Mouse (Mus musculus) lung, postnatal 0 days (tissue): ENCODE measurements around the gene Pard6a.

Experiments used
- CTCF ChIP-seq: IDR thresholded peaks from 2 replicates; pipeline ENCODE4 v1.5.1; 2016; ENCODE audit warnings: antibody characterized with exemption, mild to moderate bottlenecking
- EP300 ChIP-seq: IDR thresholded peaks from 2 replicates; pipeline ENCODE4 v1.6.1; 2016; ENCODE audit warnings: antibody characterized with exemption, mild to moderate bottlenecking, control low read depth

DNA sequence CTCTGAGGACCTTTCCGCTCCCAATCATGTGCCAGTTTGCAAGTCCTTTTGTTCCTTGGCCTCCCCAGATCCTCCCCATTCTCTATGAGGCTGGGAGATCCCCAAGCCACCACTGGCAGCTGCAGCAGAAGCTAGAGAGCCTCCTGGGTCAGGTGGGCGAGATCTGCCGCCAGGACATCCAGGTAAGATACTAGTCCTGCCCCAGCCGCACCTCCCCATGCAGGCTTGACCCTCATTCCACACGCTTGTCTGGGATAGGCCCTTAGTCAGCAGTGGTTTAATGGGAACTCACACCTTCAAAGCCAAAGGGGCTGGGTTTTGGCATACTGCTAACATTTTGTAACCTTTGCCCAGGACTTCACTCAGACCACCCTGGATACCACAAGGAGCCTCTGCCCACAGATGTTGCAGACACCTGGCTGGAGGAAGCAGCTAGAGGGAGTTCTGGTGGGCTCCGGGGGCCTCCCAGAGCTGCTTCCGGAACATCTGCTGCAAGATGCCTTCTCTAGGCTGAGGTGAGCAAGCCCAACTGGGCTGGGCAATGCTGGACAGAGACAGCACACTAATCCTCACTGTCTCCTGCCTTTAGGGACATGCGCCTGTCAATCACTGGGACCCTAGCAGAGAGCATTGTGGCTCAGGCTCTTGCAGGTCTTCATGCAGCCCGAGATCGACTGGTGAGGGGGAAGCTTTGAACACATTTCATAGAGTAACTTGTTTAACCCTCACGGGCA is 8.3 kb upstream of the Pard6a start:
- no peak for TF ChIP-seq CTCF
- TF ChIP-seq EP300: no peak
